Mouse (Mus musculus): ENCODE data around the gene Tbc1d17. TPM values are rescaled to one million over a fixed set of nuclear protein-coding genes. Genes with fewer than 3 reads are reported as not detected.
A peak's percentile ranks its signal among the peaks of the same experiment; 100 is the strongest.

The Tbc1d17 gene
- polyA plus RNA-seq, 1 experiment from 2014 or later, result 83.8 TPM

DNA sequence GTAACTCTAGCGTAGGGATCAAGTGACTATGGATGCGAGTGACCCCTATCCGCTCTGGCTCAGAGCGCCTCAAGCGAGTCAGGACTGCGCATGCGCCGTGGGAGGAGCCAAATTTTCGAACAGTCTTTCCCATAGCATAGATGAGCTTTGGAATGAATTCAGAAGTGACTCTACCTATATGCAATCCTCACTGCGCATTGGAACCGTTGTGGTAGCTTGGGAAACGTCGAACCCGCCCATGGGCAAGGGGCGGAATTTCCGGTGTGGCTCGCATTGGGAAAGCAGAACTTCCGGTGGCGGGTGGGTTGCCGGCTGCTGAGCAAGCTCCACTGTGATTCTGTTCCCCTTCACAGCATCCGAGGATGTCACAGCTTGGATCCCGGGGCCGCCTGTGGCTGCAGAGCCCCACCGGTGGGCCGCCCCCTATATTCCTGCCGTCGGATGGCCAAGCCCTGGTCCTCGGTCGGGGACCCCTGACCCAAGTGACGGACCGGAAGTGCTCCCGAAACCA lies 8.2 kb upstream of the Tbc1d17 start, which contains the start of gene Pnkp:
TSS of gene Pnkp (plus strand) at position 98 of the 511 bp plus-strand sequence.
- Histone ChIP-seq H3K4me2 (peak within 1 kb of the TSS; percentile 93), H3K4me1 (peaks cover 60% of the 10 kb centered on the region)

DNA sequence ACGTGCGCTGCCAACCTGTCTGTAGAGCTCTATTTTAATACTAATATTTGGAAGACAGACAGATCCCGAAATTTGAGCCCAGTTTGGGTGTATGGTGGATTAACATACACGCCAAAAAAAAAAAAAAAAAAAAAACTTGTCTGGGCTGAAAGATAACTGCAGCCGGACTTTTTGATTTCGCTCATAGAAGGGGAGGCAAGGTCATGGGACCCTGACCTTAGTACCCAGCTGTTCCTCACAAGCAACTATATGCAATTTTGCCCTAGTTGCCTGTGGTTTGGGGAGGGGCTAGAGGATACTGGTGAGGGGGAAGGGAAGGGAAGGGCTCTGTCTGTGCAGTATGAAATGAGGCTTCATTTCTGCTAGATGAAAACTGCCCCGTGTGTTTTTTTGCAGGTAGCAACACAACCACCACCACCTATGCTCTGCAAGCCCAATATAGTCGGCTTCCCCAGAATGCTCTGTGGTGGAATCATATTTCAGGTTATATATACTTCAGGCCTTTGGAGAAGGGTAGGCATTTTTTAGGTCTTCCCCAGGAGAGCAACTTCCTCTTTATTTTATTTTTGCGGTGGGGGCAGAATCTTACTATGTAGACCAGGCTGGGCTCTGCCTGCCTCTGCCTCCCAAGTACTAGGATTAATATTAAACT lies 7.5 kb upstream of the Tbc1d17 start:
- H3K9ac ChIP-seq, result 0 out of 2 replicates have a peak overlapping the region, but pooled peaks have one; percentile 84
- no peak for ATAC-seq (ENCODE audit: low FRiP score)
- WGBS, result 71% methylated on average over 9 of the region's 9 CpGs

More for the DNA sequence above, 8.2 kb upstream of the Tbc1d17 start, which contains the start of gene Pnkp:
- peak; percentile 36 for ATAC-seq (ENCODE audit: low FRiP score)
- Histone ChIP-seq H3K36me3 (replicated peaks) (peaks cover 17% of the 10 kb centered on the region), H3K9me3 (no peaks in the 10 kb centered on the region), H3K27me3 (no peaks in the 10 kb centered on the region), H3K9ac (peak within 1 kb of the TSS; percentile 84), H3K27ac (peak within 1 kb of the TSS; percentile 93), H3K4me3 (replicated peaks) (peak within 1 kb of the TSS; percentile 73)
- WGBS, result under 1% methylated on average over 32 of the region's 32 CpGs

DNA sequence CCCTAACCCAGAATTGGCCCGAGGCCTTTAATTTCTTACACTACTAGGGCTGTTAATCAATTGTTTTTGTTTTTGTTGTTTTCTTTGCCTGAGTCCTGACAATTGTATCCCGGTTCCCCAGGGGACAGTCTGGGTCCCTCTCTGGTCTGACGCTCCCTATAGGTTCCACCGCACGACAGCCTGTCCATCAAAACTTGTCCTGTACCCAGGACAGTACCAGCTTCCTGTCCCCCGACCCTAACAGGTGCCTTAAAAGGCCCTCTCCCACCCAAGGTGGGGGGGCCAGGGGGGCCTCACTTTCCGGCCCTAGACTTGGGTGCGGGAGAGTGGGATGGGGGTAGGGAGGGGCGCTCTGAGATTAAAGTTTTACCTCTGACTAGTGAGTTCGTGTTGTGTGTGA lies 6.2 kb upstream of the Tbc1d17 start:
- H3K36me3 ChIP-seq (replicated peaks), result peaks cover 13% of the 10 kb centered on the region
- H3K27me3 ChIP-seq, result no peaks in the 10 kb centered on the region
- WGBS, result 36% methylated on average over 10 of the region's 10 CpGs
- peak overlapping the region; percentile 85 for H3K4me2 ChIP-seq
- peak overlapping the region; percentile 71 for H3K9ac ChIP-seq
- no peak for ATAC-seq (ENCODE audit: low FRiP score)
- peaks cover 63% of the 10 kb centered on the region for H3K4me1 ChIP-seq
- H3K4me3 ChIP-seq (replicated peaks), result peak overlapping the region; percentile 49
- peak overlapping the region; percentile 92 for H3K27ac ChIP-seq
- H3K9me3 ChIP-seq, result no peaks in the 10 kb centered on the region

More for the DNA sequence above, 7.5 kb upstream of the Tbc1d17 start:
- peak overlapping the region; percentile 93 for H3K4me2 ChIP-seq
- H3K27me3 ChIP-seq, result no peaks in the 10 kb centered on the region
- H3K27ac ChIP-seq, result peak overlapping the region; percentile 93
- no peaks in the 10 kb centered on the region for H3K9me3 ChIP-seq
- H3K4me1 ChIP-seq, result peaks cover 60% of the 10 kb centered on the region
- H3K36me3 ChIP-seq (replicated peaks), result peaks cover 15% of the 10 kb centered on the region
- peak overlapping the region; percentile 73 for H3K4me3 ChIP-seq (replicated peaks)

DNA sequence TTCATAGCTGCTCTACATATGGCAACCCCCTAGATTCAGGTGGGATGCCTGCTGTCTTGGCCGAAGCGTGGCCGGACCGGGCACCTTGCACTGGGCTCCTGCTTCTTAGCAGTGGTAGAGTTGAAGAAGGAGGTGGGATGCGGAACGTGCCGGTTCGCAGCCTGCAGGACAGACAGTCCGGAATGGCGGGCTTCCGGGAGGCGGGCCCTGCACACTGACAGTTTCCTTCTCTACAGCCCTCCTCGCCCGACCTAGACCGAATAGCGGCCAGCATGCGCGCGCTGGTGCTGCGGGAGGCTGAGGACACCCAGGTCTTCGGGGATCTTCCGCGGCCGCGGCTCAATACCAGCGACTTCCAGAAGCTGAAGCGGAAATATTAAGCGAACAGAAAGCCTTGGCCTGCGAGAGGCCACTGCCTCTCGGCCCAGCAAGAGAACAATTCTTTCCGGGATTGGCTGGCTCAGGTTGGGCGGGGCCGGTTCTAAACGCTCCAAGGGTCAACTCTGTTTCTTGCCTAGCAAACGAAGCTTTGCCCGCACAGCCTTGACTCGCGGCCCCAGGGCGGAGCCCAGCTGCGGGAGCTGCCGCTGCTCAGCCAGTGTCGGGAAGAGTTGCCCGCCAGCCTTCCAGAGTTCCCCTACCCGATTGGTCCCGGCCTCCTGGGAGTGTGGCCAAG lies 5.6 kb upstream of the Tbc1d17 start:
- H3K27me3 ChIP-seq, result no peaks in the 10 kb centered on the region
- no peaks in the 10 kb centered on the region for H3K9me3 ChIP-seq
- peak; percentile 22 for ATAC-seq (ENCODE audit: low FRiP score)
- peak overlapping the region; percentile 92 for H3K27ac ChIP-seq
- peak overlapping the region; percentile 49 for H3K4me3 ChIP-seq (replicated peaks)
- H3K4me2 ChIP-seq, result peak overlapping the region; percentile 85
- peak overlapping the region; percentile 71 for H3K9ac ChIP-seq
- H3K4me1 ChIP-seq, result peaks cover 59% of the 10 kb centered on the region
- 2% methylated on average over 45 of the region's 45 CpGs for WGBS
- peaks cover 13% of the 10 kb centered on the region for H3K36me3 ChIP-seq (replicated peaks)

DNA sequence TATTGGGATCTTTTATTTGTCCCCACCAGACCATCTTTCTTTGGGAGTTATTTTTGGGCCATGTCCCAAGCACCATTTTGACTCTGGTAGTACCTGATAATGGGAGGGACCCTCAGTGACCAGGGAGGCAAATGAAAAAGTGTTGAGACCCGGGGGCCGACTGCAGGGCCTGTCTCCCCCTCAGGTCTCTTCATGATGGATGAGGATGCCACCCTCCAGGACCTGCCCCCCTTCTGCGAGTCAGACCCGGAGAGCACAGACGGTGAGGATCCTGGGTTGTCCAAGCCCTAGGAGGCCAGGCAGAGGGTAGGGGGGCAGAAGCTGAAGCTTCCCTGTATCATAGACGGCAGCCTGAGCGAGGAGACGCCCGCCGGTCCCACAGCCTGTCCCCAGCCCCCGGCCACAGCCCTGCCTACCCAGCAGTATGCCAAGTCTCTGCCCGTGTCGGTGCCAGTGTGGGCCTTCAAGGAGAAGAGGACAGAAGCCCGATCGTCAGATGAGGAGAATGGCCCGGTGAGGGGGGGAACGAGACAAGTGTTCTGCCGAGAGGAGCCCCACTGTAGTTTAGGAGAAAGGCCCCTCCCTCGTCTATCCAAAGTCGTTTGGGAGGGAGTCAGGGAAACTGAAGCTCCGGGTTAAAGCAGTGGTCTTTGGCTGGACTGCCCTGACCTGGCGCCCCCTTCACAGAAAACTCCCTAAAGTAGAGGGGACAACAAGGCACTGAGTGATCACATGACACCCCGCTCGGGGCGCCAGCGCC lies 4.9 kb upstream of the Tbc1d17 start:
- H3K36me3 ChIP-seq (replicated peaks), result peaks cover 13% of the 10 kb centered on the region
- peaks cover 59% of the 10 kb centered on the region for H3K4me1 ChIP-seq

DNA sequence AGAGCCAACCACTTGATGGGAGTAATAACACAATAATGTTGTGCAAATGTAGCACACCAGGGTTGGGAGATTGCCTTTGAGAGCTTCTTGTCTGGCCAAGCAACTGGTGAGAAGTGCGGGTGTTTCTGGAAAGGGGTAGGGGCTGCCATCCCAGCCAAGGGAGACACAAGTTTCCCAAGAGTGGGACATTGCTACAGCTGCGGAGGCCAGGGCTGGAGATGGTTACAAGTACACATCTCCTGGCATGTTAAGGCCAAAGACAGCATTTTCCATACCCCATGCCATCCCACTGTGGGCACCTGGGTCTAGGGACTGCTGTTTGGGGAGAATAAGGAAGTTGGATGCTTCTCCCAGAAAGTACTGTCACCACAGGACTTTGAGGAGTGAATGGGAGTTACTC lies 4.2 kb upstream of the Tbc1d17 start:
- ATAC-seq (ENCODE audit: low FRiP score), result no peak
- Histone ChIP-seq H3K4me1 (peaks cover 54% of the 10 kb centered on the region), H3K9me3 (no peaks in the 10 kb centered on the region), H3K4me2 (no peak overlapping the region; the same call in 1 of the 2 replicates), H3K27me3 (no peaks in the 10 kb centered on the region), H3K27ac (no peak overlapping the region), H3K36me3 (replicated peaks) (peaks cover 13% of the 10 kb centered on the region), H3K4me3 (replicated peaks) (peak overlapping the region; percentile 4; the same call in 1 of the 2 replicates), H3K9ac (no peak overlapping the region)
- 93% methylated on average over 2 of the region's 2 CpGs for WGBS

More for the DNA sequence above, 4.9 kb upstream of the Tbc1d17 start:
- no peak for ATAC-seq (ENCODE audit: low FRiP score)
- peak overlapping the region; percentile 85 for H3K4me2 ChIP-seq
- H3K27ac ChIP-seq, result peak overlapping the region; percentile 92
- H3K9ac ChIP-seq, result peak overlapping the region; percentile 71
- H3K9me3 ChIP-seq, result no peaks in the 10 kb centered on the region
- 38% methylated on average over 26 of the region's 26 CpGs for WGBS
- peak overlapping the region; percentile 49 for H3K4me3 ChIP-seq (replicated peaks)
- H3K27me3 ChIP-seq, result no peaks in the 10 kb centered on the region

DNA sequence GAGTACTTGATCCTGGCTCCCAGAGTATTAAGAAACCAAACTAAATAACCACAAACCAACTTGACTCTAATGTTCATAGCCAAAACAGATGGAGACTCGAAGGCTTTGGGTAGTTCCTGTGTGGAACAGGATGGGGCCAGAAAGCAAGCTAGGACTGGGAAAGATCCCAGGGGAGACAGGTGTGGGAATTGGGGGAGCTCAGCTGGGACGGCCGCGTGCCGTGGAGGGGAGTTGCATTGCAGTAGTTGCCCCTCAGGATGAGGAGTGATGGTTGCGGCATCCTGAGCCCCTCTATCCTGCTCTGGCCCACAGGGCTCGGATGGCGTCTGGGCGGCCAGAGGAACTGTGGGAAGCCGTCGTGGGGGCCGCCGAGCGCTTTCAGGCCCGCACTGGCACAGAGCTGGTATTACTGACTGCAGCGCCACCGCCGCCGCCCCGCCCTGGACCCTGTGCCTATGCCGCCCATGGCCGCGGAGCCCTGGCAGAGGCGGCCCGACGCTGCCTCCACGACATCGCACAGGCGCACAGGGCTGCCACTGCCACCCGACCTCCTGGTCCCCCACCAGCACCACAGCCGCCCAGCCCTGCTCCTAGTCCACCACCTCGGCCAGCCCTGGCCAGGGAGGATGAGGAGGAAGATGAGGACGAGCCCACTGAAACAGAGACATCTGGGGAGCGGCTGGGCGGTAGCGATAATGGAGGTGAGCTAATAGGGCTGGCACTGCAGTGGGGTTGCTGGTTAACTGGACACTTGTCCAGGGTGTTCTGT lies 3.6 kb upstream of the Tbc1d17 start:
- Histone ChIP-seq H3K4me2 (no peak overlapping the region), H3K27ac (no peak overlapping the region), H3K9ac (no peak overlapping the region), H3K4me3 (replicated peaks) (peak overlapping the region; percentile 4; the same call in 1 of the 2 replicates), H3K9me3 (no peaks in the 10 kb centered on the region), H3K36me3 (replicated peaks) (peaks cover 13% of the 10 kb centered on the region), H3K27me3 (no peaks in the 10 kb centered on the region), H3K4me1 (peaks cover 55% of the 10 kb centered on the region)
- no peak for ATAC-seq (ENCODE audit: low FRiP score)
- 91% methylated on average over 36 of the region's 36 CpGs for WGBS

DNA sequence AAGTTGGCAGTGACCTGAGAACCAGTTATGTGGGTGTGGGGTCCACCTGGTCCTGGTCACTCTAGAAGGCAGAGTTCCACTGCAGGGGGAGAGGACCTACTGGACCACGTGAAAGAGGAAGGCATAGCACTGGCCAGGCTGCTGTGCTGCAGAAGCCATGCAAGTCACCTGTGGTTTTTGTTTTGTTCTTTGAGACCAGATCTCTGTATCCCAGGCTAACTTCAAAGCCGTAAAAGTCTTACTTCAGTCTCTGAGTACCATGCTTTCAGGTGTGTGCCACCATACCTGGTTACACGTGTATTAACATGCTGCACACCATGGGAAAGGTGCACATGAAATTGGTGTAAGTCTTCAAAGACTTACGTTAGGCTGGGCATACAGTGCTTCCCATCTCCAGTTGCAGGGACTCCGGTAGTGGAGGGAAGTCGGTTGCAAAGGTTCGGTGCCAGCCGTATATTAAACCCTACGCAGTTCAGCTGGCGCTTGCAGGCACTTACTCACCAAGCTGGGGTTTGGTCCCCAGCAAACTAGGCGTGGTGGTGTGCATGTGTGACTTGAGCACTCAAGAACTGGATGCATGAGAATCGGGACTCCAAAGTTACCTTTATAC lies 2.9 kb upstream of the Tbc1d17 start:
- peaks cover 14% of the 10 kb centered on the region for H3K36me3 ChIP-seq (replicated peaks)
- H3K4me3 ChIP-seq (replicated peaks), result no peak overlapping the region
- H3K27ac ChIP-seq, result no peak overlapping the region
- no peaks in the 10 kb centered on the region for H3K27me3 ChIP-seq
- no peak overlapping the region for H3K9ac ChIP-seq
- 94% methylated on average over 12 of the region's 12 CpGs for WGBS
- peaks cover 56% of the 10 kb centered on the region for H3K4me1 ChIP-seq
- no peak for ATAC-seq (ENCODE audit: low FRiP score)
- H3K4me2 ChIP-seq, result peak overlapping the region; percentile 89; the same call in 1 of the 2 replicates
- no peaks in the 10 kb centered on the region for H3K9me3 ChIP-seq

DNA sequence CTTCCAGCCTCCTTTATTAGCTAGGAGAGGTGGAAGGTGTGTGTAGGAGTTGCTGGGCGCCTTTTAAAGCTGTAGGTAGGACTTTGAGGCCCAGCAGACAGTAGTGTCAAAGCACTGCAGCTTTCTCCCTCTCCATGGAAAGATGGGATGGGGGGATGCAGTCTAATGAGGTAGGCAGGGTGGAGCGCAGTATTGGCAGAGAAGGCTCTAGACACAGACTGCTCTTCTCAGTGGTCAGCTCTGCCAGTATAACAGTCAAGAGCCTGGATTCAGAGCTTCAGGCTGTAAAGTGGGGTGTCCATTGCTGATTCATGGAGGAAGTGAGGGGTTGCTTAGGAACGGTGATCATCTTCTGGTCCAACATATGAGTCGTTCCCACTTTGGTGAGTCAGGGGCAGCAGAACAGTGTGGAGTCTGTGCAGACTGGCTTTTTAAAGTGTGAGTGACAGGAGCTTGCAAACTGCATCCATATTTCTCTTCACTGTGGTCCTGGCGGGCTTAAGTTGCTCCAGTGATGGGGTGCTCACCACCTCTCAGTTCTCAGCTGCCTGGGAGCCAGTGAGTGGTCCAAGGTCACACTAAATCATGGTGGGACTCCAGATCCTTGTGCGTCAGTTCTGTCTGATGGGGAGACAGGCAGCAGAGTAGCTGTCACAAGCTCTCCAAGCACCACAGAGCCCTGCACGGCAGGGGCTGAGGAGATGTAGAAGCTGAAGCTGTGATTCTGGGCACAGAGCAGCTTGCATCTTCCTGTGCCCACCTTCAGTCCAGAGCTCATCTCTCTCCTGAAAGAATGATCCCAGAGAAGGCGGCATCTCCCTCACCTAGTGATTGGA lies 2.1 kb upstream of the Tbc1d17 start:
- Histone ChIP-seq H3K9ac (peak overlapping the region; percentile 84), H3K27me3 (no peaks in the 10 kb centered on the region), H3K4me1 (peaks cover 50% of the 10 kb centered on the region), H3K4me2 (peak overlapping the region; percentile 89), H3K36me3 (replicated peaks) (peaks cover 20% of the 10 kb centered on the region), H3K4me3 (replicated peaks) (peak overlapping the region; percentile 80), H3K9me3 (no peaks in the 10 kb centered on the region), H3K27ac (peak overlapping the region; percentile 97)
- WGBS, result 86% methylated on average over 8 of the region's 8 CpGs
- no peak for ATAC-seq (ENCODE audit: low FRiP score)

DNA sequence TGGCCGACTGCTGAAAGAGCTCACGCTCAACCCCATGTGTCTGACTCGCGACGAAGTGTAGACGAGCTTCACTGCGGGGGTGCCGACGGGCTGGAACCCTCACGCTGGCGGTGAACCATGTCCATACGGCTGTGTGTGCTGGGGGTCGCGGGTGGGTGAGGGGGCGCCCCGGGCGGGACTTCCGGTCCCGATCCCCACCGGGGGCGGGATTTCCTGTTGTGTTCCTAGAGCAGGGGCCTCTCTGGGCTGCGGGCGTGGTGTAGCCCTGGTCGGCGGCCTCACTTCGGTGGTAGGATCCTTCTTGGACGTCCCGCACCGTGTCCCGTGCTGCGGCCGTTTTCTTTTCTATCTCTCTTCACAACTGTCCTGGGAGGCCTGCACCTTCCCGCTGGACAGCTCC lies 1.3 kb upstream of the Tbc1d17 start:
- Histone ChIP-seq H3K9ac (peak overlapping the region; percentile 84), H3K4me3 (replicated peaks) (peak overlapping the region; percentile 80), H3K4me1 (peaks cover 41% of the 10 kb centered on the region), H3K4me2 (peak overlapping the region; percentile 89), H3K27ac (peak overlapping the region; percentile 97), H3K27me3 (no peaks in the 10 kb centered on the region), H3K36me3 (replicated peaks) (peaks cover 28% of the 10 kb centered on the region), H3K9me3 (no peaks in the 10 kb centered on the region)
- ATAC-seq (ENCODE audit: low FRiP score), result peak; percentile 53
- under 1% methylated on average over 26 of the region's 33 CpGs for WGBS
